Mouse (Mus musculus) induced T-regulatory cell, adult 2 months (primary cell): ENCODE data around the gene Trim7.
"Not testable (repeated sequence)": the region's sequence is repeated elsewhere in the genome, so short reads cannot be mapped to it uniquely, and the experiment has no call there.

Source experiments
- DNase-seq: peaks from one replicate; pipeline ENCODE4 v3.0.0-alpha.2; 2012; ENCODE audit warnings: low read depth

Trim7 gene

GRCm38 (mm10) chr11:48825979-48826751 is at the start of gene Trim7, which contains the start of gene Gm12184:
Gene Trim7 (plus strand): TSS chr11:48826140.
Gene Gm12184 (minus strand): TSS chr11:48826655.
- DNase-seq = not testable (repeated sequence)

GRCm38 (mm10) chr11:48776664-48777063 is 49.3 kb upstream of the Trim7 start:
- peak; percentile 61 for DNase-seq

- no peak for DNase-seq
Measured at GRCm38 (mm10) chr11:48777303-48777702, 48.6 kb upstream of the Trim7 start.

- DNase-seq = peak; percentile 86
Measured at GRCm38 (mm10) chr11:48779450-48779849, 46.5 kb upstream of the Trim7 start.

- no peak for DNase-seq
Measured at GRCm38 (mm10) chr11:48782243-48782642, 43.7 kb upstream of the Trim7 start.

- DNase-seq = peak; percentile 94
Measured at GRCm38 (mm10) chr11:48787455-48788211, 38.3 kb upstream of the Trim7 start.

GRCm38 (mm10) chr11:48788311-48789089 is 37.4 kb upstream of the Trim7 start:
- DNase-seq = peak; percentile 94

- no peak for DNase-seq
Measured at GRCm38 (mm10) chr11:48789215-48789614, 36.7 kb upstream of the Trim7 start.

- peak; percentile 92 for DNase-seq
Measured at GRCm38 (mm10) chr11:48789973-48790823, 35.7 kb upstream of the Trim7 start.

GRCm38 (mm10) chr11:48790946-48791345 is 35.0 kb upstream of the Trim7 start:
- DNase-seq = no peak

GRCm38 (mm10) chr11:48791894-48792293 is 34.0 kb upstream of the Trim7 start:
- not testable (repeated sequence) for DNase-seq

GRCm38 (mm10) chr11:48793184-48793583 is 32.8 kb upstream of the Trim7 start:
- DNase-seq = no peak

- no peak for DNase-seq
Measured at GRCm38 (mm10) chr11:48795221-48795620, 30.7 kb upstream of the Trim7 start.

GRCm38 (mm10) chr11:48796290-48796689 is 29.6 kb upstream of the Trim7 start:
- DNase-seq = no peak

GRCm38 (mm10) chr11:48797287-48797686 is 28.7 kb upstream of the Trim7 start:
- no peak for DNase-seq

GRCm38 (mm10) chr11:48798308-48798707 is 27.6 kb upstream of the Trim7 start:
- DNase-seq = no peak

GRCm38 (mm10) chr11:48798984-48799920 is 26.7 kb upstream of the Trim7 start:
- peak; percentile 55 for DNase-seq

GRCm38 (mm10) chr11:48799921-48800701 is 25.8 kb upstream of the Trim7 start, which contains the start of gene Rack1:
Gene Rack1 (plus strand): TSS chr11:48800332.
- DNase-seq = peak; percentile 96
